Mouse (Mus musculus): ENCODE measurements around the gene Tmsb15b1.
A peak's percentile ranks its signal among the peaks of the same experiment; 100 is the strongest.

- TF ChIP-seq CTCF (conservative IDR thresholded peaks at IDR 0.05; ENCODE audit: low read length) (peak; percentile 33), POU5F1 (IDR thresholded peaks at IDR 0.05; ENCODE audit: borderline replicate concordance, low read length) (no peak)
Observed at GRCm38 (mm10) chrX:137015099-137015709, 38.5 kb upstream of the Tmsb15b1 start.

Measured in E14TG2a.4 (cell line).